Mouse (Mus musculus): Measurements from ENCODE around the gene Tfr2.

Gene Tfr2

GRCm38 (mm10) chr5:137569665-137570064, at the start of gene Tfr2:
Gene Tfr2, plus strand, starts transcription at chr5:137569840.
- DNase-seq (ENCODE audit: low spot score in 2 of 2) = no peak

- DNase-seq (ENCODE audit: low spot score in 2 of 2) = no peak
Observed at GRCm38 (mm10) chr5:137521861-137522260, 47.8 kb upstream of the Tfr2 start.

GRCm38 (mm10) chr5:137522711-137523110, 46.9 kb upstream of the Tfr2 start:
- DNase-seq (ENCODE audit: low spot score in 2 of 2) = no peak

- DNase-seq (ENCODE audit: low spot score in 2 of 2) = no peak
Observed at GRCm38 (mm10) chr5:137523396-137524250, 46.0 kb upstream of the Tfr2 start.

GRCm38 (mm10) chr5:137524251-137524515, 45.5 kb upstream of the Tfr2 start:
- DNase-seq (ENCODE audit: low spot score in 2 of 2) = no peak

- DNase-seq (ENCODE audit: low spot score in 2 of 2) = no peak
Observed at GRCm38 (mm10) chr5:137524671-137525070, 45.0 kb upstream of the Tfr2 start.

- no peak for DNase-seq (ENCODE audit: low spot score in 2 of 2)
Observed at GRCm38 (mm10) chr5:137525511-137525910, 44.1 kb upstream of the Tfr2 start.

GRCm38 (mm10) chr5:137526192-137526936, 43.3 kb upstream of the Tfr2 start:
- DNase-seq (ENCODE audit: low spot score in 2 of 2) = no peak

GRCm38 (mm10) chr5:137527413-137527812, 42.2 kb upstream of the Tfr2 start:
- DNase-seq (ENCODE audit: low spot score in 2 of 2) = no peak

- no peak for DNase-seq (ENCODE audit: low spot score in 2 of 2)
Observed at GRCm38 (mm10) chr5:137528247-137528968, 41.2 kb upstream of the Tfr2 start.

- no peak for DNase-seq (ENCODE audit: low spot score in 2 of 2)
Observed at GRCm38 (mm10) chr5:137529221-137529995, 40.2 kb upstream of the Tfr2 start.

GRCm38 (mm10) chr5:137530075-137530474, 39.6 kb upstream of the Tfr2 start:
- no peak for DNase-seq (ENCODE audit: low spot score in 2 of 2)

- peak; percentile 66 to 89 for DNase-seq (ENCODE audit: low spot score in 2 of 2)
Observed at GRCm38 (mm10) chr5:137530588-137531413, 38.8 kb upstream of the Tfr2 start.

GRCm38 (mm10) chr5:137531414-137532130, 38.1 kb upstream of the Tfr2 start:
- DNase-seq (ENCODE audit: low spot score in 2 of 2) = peak; percentile 70 to 85

- no peak for DNase-seq (ENCODE audit: low spot score in 2 of 2)
Observed at GRCm38 (mm10) chr5:137532131-137532807, 37.4 kb upstream of the Tfr2 start.

GRCm38 (mm10) chr5:137532808-137533116, 36.9 kb upstream of the Tfr2 start:
- no peak for DNase-seq (ENCODE audit: low spot score in 2 of 2)

- DNase-seq (ENCODE audit: low spot score in 2 of 2) = peak; percentile 97
Observed at GRCm38 (mm10) chr5:137533117-137533827, 36.4 kb upstream of the Tfr2 start, which contains the start of the genes Epo and Gnb2. Gene Epo, minus strand, starts transcription at chr5:137533242. Gene Gnb2, minus strand, starts transcription at chr5:137533510.

GRCm38 (mm10) chr5:137534762-137535161, 34.9 kb upstream of the Tfr2 start:
- DNase-seq (ENCODE audit: low spot score in 2 of 2) = no peak

- DNase-seq (ENCODE audit: low spot score in 2 of 2) = no peak
Observed at GRCm38 (mm10) chr5:137535318-137535717, 34.3 kb upstream of the Tfr2 start.

Measured in frontal cortex, postnatal 10 days (tissue).